Mouse (Mus musculus) heart, postnatal 10 days (tissue): Measurements from ENCODE around the gene Klf12. TPM values are rescaled to one million over a fixed set of nuclear protein-coding genes. Genes with fewer than 3 reads are reported as not detected.

ENCODE experiments used
- DNase-seq, 2 experiments: peaks; one replicate each; pipeline ENCODE4 v3.0.0; 2021
- intact Hi-C: fragments of 180-260 bp; cut with DNase I; formaldehyde crosslinking; loops from one replicate; pipeline ENCODE4 v1.15.1; 2025
- total RNA-seq, 2 experiments: library from RNA; stranded (reverse); gene quantifications; 2 replicates each; pipeline ENCODE4 v1.2.3; 2021

Klf12 gene
- total RNA-seq, 2 experiments from 2014 or later, result 15.3 to 17.4 TPM

GRCm38 (mm10) chr14:100177796-100178195, 106.7 kb downstream of the Klf12 start:
- intact Hi-C loops, result loop anchor here (5.0 to 10.0 kb wide), 3 partner anchors 110 to 277 kb away; no protein-coding TSS in a partner anchor
- DNase-seq, result no peak

GRCm38 (mm10) chr14:100165075-100165474, 119.4 kb downstream of the Klf12 start:
- intact Hi-C loops, result no loop called here
- DNase-seq, result no peak

GRCm38 (mm10) chr14:100156639-100157038, 127.8 kb downstream of the Klf12 start:
- no peak for DNase-seq
- intact Hi-C loops, result no loop called here

DNA sequence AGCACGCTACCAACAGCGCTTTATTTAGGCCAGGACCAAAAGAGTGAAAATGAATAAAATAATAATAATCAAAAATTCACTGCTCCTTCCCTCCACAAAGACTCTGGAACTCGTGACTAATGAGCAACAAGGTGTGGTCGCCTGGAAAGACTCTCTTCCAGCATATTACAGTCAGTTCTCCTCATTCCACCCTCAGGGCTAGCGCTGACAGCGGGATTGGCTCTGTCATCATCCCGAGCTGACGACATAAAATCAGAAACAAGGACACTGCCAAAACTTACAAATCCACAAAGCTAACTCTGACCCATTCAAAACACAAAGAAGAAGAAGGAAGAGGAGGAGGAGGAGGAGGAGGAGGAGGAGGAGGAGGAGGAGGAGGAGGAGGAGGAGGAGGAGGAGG, 136.8 kb downstream of the Klf12 start:
- peak; percentile 20 to 30 for DNase-seq
- intact Hi-C loops, result no loop called here

DNA sequence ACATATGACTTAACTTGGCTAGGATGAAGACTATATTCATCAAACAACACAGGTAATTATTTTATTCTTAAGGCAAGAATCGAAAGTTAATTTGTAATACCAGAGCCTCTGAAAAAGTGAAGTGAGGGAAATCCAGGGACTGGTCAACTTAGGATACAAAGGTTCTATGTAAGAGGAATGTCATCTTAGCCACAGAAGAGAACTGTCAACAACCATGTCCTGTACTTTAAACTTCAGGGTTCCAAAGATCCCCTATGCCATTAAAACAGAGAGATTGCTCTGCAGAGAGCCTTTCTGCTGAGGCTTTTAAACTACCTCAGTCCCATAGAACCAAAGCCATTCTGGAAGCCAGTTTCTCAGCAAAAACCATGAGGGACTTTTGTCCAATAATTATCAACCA, 144.1 kb downstream of the Klf12 start:
- intact Hi-C loops, result no loop called here
- no peak for DNase-seq

DNA sequence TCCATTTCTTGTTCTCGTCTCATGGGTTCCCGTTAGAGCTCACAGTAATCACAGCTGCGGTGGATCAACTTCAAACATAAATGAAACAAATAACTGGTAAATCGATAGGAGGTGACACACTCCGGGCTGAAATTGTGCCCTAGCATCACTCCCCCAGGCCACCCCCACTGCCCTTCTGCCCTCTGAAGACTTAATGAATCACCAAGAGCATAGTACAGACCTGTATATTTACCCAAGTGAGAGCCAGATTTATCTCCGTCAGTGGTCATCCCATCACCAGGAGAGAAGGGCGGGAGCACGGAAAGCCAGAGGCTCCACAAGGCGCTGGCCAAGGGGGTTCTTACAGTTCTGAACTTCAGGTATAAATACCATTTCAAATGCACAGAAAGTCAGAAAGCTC, 150.2 kb downstream of the Klf12 start:
- no peak for DNase-seq
- intact Hi-C loops, result no loop called here

DNA sequence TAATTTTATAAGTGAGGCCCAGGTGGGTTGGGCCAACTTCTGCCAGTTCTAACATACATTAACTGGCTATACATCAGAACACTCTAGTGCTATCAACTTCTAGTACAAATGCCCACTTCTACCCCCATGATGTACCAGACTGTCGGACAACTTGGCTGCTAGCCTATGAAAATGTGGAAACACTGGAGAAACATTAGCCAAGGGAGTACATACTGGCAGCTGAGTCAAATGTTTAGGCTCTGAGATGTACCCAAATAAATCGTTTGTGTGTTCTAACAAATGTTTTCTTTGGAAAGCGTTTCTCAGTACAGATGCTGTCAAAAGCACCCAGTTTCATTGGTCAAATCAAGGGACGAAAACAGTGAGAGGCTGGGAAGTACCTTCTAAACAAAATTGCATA, 152.0 kb downstream of the Klf12 start:
- intact Hi-C loops, result no loop called here
- DNase-seq, result no peak

GRCm38 (mm10) chr14:100126126-100126525, 158.4 kb downstream of the Klf12 start:
- intact Hi-C loops, result no loop called here
- DNase-seq, result no peak

DNA sequence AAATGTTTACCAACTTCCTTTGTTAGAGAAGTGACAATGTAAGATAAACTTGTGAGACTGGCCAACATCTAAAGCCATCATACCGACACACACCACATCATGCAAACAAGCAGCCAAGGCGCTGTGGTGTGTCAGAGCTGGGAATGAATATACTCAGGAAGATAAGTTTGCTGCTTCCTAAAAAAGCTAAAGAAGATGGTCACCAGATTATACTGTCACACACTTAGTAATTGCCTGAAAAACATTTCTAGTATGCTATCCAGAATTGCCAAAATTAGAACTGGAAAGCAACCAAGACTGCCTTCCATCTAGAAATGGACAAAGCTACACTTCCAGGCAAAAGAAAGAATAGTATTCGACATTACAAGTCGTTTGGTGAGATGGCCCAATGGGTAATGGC, 163.4 kb downstream of the Klf12 start:
- peak in 1 of 2 experiments; percentile 8 for DNase-seq
- intact Hi-C loops, result no loop called here

GRCm38 (mm10) chr14:100119866-100120265, 164.6 kb downstream of the Klf12 start:
- DNase-seq, result no peak
- intact Hi-C loops, result loop anchor here (5.0 kb wide), 1 partner anchor 53 kb away; no protein-coding TSS in a partner anchor

DNA sequence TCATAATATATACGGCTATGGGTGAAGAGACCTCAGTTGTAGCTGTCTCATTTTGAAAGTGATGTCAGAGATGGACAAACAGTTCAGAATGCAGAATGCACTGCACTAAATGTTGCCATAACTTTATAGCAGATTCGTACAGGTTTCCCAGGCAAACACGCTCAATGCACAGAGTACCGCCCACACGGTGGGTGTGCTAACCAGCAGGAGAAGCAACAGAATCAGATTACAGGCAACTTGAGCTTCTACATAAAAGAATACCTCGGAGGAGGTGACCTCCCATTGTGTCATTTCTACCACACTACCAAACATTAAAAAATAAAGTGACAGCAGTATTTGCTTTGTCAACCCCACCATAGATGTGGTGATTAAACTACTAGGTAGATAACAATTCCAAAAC, 171.1 kb downstream of the Klf12 start:
- intact Hi-C loops, result no loop called here
- no peak for DNase-seq

GRCm38 (mm10) chr14:100111735-100112134, 172.7 kb downstream of the Klf12 start:
- no peak for DNase-seq
- intact Hi-C loops, result no loop called here

GRCm38 (mm10) chr14:100109563-100109962, 174.9 kb downstream of the Klf12 start:
- intact Hi-C loops, result no loop called here
- no peak for DNase-seq

- intact Hi-C loops, result no loop called here
- no peak for DNase-seq
Measured at GRCm38 (mm10) chr14:100105570-100105969, 178.9 kb downstream of the Klf12 start.

GRCm38 (mm10) chr14:100104818-100105217, 179.7 kb downstream of the Klf12 start:
- intact Hi-C loops, result no loop called here

DNA sequence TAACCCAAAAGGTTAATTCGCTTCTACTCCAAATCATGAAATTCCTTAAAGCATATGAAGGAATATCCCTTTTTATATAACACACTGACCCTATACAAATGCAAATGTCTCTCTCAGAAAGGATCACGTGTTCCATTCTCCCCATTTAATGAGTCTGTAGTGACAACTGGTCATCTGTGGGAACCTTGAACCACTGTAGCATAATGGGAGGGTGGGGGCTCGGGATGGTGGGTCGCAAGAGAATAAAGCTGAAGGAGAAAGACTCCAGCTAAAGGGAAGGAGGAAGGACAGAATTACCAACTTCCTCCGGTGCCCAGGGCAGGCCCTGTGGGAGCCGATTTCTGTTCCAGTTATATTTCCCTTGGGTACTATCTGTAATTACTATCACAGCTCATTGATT, 180.7 kb downstream of the Klf12 start:
- intact Hi-C loops, result no loop called here
- no peak for DNase-seq

More at GRCm38 (mm10) chr14:100104818-100105217, 179.7 kb downstream of the Klf12 start:
- no peak for DNase-seq

DNA sequence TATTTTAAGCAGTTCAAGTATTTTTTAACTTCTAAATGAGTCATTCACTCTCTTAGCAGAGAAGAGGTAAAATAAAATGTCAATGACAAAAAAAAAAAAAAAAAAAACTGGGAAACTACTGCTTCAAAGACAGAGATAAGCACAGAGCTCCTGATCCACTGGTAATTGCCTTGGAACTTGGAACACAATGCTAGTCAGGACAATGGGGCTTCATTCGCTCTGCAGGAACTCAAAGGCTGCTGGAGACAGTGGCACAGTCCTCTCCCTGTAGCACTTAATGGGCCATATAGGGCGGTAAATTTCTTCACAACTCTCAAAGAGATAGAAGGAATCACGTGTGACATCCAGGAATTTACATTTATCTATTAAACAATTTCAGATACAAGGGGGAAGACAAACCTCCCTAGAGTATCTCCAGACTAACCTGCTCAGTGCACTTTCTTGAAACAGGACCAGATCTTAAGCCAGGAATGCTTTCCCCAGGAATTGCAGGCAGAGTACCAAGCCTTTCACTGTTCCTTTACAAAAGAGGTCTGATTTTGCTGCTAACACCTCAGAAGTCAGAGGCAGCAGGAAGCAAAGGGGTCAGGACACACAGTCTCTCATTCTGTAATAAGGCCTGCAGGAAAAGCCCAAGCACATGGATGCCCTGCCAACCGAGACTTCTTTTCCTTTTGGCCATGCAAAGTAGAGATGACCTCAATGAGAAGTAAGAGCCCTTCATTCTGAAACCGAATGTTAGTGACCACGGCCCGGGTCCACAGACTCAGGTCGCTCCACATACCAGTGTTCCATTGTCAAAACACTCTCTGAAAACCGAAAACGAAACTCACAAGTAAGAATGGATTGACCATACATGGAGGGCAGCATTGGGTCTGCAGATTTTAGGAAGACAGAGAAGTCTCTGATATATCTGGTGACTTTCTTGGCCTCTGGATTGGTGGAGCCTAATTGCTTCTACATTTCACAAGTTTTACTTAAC, 187.0 kb downstream of the Klf12 start:
- intact Hi-C loops, result no loop called here
- DNase-seq, result no peak

DNA sequence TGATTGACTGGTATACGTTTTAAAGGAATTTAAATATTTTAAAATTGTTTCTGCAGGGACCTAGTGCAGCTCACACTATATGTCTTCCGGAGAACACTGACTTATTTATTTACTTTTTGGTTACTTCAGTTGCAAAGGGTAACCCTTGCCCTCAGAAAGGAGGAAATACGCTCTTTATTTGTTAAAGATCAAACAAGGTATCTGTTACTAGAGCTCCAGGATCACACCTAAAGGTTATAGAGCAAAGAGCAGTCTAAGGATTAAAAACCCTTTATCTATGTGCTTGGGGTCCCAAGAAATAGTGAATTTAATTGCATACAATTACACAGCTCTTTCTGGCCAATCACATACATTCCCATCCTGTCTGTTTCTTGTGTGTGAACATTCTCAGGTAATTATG, 188.7 kb downstream of the Klf12 start:
- no peak for DNase-seq
- intact Hi-C loops, result no loop called here

DNA sequence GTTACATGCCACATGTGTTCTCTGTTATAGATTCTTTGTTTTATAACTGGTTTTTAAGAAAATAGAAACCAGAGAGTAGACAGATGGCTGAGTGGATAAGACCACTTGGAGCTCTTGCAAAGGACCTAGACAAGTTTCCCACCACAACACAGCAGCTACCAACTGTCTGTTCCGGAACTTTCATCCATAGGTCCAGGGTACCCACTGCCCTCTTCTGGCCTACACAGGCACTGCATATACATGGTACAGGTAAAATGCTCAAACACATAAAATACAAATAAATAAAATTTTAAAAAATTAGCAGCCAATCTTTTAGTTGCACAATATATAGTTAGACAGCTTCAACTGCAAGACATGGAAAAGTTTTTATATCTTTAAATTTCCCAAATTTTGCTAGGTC, 194.0 kb downstream of the Klf12 start:
- no peak for DNase-seq
- intact Hi-C loops, result no loop called here

DNA sequence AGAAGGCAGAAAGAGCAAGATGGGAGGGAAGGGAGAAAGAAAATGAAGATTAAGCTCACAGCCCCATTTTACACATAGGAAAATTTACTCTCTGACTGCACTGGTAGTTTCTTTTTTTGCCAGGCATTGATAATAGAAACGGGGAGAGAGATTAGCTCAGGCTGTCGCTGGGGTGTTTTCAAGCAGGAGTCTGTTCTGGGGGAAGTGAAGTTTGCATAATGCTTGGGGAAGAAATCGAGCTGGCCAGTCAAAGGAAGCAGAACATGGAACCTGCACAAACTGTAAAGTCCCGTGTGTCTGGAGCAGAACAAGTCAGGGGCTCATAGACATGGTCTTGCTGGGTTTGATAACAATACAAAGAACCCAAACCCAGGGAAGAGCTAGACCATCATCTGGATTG, 204.9 kb downstream of the Klf12 start:
- no peak for DNase-seq
- intact Hi-C loops, result no loop called here

DNA sequence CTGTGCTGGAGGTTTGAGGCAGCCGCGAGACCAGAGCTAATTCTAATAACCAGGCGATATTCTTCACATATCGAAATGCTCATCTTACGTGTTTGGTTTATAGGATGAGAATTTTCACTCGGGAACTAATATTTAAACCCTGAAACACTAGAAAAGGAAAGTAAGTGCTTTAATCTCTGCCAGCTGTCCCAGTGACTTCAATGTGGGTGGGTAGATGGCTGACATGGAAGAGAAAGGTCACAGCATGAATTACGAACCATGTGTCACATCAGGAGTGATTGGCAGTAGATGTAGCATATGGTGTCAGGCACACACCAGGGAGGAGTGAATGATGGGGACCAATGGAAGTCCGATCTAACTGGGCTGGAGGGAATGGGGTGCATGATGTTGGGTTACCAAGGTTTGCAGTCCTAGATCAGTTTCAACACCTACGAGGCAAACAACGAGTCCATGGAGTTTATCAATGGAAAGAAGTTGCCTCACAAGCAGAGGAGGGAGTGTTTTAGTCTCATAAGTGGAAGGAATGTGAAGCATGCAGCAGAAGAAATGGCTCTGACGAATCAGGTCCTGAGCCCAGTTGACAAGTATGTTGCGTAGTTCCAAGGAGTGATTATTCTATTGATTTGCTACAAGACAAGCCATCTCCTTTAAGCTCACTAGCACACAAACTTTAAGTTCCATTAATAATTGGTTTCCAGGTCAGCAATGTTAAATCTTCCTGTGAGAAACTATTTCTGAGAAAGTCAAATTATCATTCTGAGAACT, 211.9 kb downstream of the Klf12 start:
- intact Hi-C loops, result no loop called here
- DNase-seq, result no peak
